Mouse (Mus musculus): Measurements from ENCODE around the gene Zfp983.

GRCm38 (mm10) chr17:21648791-21649190 is 1.6 kb upstream of the Zfp983 start:
- TF ChIP-seq CTCF (IDR thresholded peaks at IDR 0.05; ENCODE audit: borderline replicate concordance, extremely low read depth, insufficient read depth, insufficient read length) (no peak), POLR2A (IDR thresholded peaks at IDR 0.05; ENCODE audit: borderline replicate concordance, extremely low read depth, insufficient read depth, insufficient read length, poor library complexity, severe bottlenecking) (no peak)
